Mouse (Mus musculus) c-Kit-positive CD71-negative TER-119-negative erythroid progenitor cells, embryonic 14.5 days (primary cell): ENCODE measurements around the gene Pbld2.
"Not testable (repeated sequence)": the region's sequence is repeated elsewhere in the genome, so short reads cannot be mapped to it uniquely, and the experiment has no call there.

Experiments used
- DNase-seq: peaks from one replicate; pipeline ENCODE4 v3.0.0-alpha.2; 2013; ENCODE audit warnings: low read depth

Pbld2 gene

DNA sequence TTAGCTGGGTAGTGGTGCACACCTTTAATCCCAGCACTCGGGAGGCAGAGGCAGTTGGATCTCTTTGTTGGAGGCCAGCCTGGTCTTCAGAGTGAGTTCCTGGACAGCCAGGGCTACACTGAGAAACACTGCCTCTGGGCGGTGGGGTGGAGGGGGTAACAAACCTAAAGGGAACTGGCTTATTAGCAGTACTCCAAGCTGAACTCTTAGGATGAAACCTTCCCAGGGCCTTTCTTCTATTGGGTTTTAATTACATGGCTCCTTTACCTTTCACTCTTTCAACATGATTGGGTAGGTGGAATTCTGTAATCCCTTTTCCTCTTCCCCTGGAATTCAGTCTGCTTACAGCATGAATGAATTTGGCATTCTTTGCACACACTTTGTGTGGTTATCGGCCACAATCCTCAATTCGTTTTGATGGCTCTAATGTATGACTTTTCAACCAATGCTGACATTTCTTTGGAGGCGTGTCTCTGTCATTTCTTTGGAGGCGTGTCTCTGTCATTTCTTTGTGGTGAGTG is 1.4 kb downstream of the Pbld2 start:
- DNase-seq = no peak

DNA sequence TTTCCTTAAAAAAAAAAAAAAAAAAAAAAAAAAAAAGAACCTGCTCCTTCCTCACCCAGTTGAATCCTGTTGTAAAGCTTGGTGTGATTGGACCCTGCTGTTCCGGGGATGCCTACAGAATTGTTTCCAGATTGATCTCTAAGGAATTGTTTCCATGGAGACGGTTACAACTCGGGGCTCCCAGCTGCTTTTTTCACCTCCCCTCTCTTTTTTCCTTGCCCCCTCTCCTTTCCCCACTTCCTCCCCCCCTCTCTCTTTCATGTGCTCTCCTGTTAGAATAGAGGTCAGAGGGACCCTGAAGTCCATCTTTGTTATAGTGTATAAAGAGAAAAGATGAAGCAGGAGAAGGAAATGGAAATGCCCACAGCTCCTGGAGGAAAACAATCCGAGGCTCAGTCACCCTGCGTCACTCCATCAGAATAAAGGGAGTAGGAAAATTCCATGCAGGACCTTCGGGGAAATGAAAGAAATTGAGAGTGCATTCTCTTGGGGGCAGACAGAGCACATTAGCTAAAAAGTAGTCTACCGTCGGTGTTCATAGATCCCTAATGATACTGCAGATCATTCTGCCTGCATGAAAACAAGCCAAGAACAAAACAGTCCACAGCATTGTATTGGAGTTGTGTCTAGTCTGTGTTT is 2.2 kb downstream of the Pbld2 start:
- DNase-seq = no peak

DNA sequence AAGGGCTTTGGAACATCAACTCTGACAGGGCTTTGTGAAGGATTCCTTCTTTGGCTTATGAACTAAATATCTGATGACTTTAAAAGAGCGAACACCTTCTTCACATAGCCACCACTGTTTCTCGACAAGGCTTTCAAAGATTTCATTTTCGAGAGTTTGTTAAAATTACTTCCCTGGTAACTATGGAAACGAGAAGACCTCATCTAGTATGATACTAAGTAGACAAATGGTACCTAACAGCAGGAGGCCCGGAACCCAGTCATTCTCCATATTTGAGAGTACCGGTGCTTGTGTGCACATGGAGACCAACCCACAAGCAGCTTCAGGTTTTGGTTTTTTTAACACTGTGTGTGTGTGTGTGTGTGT is 2.7 kb downstream of the Pbld2 start:
- no peak for DNase-seq

DNA sequence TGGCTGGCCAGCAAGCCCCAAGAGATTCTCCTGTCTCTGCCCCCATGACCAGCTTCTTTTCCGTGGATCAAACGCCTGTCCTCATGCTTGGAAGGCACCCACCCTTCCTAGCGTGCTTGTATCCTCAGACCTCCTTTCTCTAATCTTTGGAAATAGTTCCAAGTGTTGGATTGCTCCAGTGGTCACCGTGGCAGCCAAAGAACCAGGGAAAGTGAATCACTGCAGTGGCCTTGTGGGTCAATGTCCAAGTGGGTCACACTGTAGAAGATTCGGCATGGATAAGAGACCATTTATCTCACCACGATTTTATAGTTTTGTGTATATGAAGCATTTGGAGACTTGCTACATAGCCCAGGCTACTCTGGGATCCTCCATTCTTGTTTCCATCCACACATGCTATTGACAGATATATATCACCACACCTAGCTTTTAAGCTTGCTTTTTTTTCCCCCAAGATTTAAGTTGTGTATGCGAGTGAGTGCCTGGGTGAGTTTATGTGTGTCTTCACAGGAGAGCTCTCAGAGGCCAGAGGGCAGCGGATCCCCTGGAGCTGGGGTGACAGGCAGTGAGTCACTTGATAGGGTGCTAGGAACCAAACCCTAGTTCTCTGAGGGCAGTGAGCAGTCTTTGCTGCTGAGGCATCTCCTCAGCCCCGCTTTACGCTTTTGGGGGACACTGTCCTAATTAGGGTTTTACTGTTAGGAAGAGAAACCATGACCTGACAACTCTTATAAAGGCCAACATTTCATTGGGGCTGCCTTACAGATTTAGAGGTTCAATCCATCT is 3.5 kb downstream of the Pbld2 start:
- no peak for DNase-seq

DNA sequence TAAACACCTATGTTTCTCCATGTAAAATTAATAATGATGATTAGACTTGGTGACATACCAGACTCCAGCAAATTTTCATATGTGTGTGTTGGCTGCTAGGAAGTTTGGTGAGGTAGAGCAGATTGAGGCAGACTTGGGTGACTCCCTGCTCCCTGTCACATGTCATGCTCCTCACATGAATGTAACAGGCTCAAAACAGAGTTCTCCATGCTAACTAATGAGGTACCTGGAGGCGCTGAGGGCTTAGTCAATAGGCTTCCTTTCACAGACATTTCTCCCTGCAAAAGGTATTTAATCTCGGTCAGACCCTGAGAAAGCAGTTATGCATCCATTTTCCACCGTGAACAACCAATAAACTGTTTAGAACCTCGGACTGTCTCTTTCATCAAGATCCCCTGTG is 4.3 kb downstream of the Pbld2 start:
- DNase-seq = no peak

DNA sequence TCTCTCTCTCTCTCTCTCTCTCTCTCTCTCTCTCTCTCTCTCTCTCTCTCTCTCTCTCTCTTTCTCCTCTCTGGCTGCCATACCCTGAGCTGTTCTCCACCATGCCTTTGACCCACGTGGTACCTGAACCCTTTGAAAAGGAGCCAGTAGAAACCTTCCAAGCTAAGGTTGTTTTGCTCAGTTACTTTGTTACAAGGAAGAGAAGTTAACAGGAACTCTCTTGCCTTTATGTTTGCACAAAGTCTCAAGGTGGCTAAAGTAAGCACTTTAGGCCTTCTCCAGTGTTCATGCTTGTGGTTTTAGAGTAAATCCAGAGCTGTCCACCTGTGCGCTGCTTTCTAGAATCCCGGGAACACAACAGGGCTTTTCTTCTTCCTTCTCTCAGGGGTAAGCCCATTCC is 8.2 kb downstream of the Pbld2 start:
- DNase-seq = no peak

DNA sequence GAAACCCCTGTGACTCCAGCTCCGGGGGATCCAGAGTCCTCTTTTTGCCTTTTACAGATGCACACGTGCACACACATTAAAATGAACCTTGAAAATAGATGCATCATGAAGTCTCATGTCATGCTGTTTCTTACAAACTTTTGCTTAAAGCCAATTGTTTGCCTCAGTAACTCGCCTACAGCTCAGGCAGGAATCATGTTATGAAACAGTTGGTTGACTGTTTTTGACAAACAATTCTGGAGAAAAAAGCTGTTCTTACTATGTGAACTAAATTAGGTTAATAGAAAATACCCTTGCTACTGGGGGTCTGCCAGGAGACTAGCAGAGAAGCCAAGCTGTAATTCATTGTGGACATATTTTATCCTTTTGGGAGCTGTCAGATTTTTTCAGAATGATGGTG is 8.8 kb downstream of the Pbld2 start:
- DNase-seq = no peak

DNA sequence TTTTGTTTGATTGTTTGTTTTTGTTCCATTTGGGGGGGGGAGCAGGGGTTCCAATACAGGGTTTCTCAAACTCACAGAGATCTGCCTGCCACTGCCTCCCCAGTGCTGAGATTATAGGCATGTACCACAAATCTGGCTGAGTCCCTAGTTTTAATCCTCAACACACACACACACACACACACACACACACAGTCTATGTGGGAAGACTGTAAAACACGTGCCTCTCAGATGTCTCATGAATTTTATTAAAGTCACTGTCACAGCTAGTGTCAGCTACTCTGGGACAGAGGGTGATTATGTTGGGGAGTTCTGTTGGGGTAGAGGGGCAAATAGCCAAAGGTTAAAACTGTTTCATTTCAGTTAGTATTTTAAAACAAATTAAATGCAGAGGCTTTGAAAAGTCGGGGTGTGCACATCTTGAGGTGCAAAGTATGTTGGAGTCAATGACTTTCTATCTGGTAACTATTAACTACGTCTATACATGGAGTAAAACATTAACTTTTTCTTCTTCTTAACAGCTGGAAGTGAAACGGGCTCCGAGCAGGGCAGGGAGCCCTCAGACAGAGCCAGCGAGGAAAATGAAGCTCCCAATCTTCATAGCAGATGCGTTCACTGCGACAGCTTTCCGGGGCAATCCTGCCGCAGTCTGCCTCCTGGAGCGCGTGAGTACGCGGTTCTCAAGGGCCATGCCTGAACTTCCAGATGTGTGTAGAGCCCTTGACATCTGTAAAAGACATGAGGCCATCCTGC is 14.6 kb downstream of the Pbld2 start:
- DNase-seq = no peak

DNA sequence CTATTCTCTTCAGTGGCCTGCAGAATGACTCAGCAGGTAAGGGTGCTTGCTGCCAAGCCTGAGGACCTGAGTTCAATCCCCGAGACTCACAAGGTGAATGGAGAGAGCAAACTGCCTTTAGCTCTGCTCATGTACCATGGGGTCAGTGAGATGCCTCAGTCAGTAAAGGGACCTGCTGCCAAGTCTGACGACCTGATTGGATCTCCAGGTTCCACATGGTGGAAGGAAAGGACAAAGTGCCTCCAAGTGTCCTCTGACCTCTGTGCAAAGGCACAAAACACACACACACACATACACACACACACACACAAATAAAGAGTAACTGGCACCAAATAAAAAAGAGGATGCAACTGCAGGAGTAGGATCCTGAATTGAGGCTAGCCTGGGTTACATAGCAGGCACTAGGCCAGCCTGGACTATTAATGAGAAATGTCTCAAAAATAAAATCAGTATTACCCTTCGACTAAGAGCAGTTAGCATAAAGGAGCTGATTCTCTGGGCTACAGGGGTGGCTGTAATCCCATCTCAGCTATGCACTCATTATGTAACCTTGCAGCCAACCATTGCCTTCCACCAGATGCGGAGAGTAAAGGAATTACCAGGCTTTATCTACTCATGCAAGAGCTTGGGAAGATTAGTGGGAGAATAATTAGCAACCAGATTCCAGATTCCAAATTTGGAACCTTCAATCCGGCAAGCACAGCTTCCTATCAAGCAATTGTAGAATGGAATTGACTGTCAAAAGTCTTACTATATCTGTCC is 15.9 kb downstream of the Pbld2 start:
- no peak for DNase-seq

DNA sequence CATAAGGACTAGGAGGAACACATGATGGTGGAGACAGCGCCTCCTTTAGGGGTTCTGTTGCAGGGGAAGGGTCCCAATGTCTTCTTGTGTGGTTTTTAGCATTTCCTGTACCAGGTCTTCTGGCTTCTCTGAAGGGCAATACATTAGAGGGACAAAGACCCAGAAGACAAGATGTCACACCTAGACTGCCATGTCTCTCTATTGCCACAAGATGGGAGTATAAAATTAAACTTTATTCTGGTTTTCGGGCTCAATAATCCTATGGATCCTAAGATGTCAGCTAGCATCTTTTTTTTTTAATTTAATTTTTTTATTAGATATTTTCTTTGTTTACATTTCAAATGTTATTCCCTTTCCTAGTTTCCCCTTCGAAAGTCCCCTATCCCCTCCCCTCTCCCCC is 19.0 kb downstream of the Pbld2 start:
- DNase-seq = no peak

DNA sequence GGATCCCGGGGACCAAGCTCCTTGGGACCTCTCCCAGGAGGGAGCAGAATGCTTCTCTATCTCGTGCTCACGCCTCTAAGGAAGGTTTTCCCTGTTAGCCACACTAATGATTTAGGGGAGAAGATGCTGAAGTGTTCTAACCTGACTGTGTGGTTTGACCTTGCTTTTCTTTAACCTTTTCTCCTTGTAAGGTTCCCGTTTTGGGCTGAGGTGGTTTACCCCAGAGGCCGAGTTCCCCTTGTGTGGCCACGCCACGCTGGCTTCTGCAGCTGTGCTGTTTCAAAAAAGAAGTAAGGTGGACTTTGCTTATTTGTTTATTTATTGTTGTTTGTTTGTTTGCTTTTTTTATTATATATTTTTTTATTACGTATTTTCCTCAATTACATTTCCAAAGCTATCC is 23.6 kb downstream of the Pbld2 start:
- DNase-seq = no peak

DNA sequence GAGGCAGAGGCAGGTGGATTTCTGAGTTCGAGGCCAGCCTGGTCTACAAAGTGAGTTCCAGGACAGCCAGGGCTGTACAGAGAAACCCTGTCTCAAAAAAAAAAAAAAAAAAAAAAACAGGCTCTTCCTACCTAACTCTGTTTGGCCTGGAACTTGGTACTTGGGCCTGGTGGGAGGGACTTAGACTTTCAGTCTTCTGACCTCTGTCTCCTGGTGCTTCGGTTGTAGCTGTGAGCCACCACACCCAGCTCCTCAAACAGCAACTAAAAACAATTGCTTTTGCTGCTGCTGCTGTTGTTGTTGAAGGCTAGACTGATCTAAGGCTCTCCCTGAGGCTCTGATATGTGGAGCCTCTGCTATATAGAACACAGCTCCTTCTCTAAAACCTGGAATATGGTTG is 25.0 kb downstream of the Pbld2 start:
- DNase-seq = no peak

DNA sequence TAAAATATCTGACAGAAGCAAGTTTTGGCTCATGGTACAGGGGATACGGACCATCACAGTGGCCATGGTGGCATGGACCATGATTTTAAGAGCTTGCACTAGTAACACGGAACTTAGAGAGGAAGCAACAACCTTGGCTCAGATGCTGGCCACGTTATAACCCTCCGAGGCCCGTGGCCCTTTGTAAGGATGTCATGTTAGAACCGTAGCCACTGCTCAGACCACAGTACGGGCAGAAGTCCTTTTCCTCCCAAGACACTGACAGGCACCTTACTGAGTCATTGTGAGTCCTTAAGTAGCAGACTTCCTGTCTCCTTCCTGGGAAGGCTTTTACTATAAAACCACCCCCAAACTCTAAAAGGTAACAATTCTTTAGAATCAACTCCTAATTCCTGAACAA is 27.2 kb downstream of the Pbld2 start:
- no peak for DNase-seq

DNA sequence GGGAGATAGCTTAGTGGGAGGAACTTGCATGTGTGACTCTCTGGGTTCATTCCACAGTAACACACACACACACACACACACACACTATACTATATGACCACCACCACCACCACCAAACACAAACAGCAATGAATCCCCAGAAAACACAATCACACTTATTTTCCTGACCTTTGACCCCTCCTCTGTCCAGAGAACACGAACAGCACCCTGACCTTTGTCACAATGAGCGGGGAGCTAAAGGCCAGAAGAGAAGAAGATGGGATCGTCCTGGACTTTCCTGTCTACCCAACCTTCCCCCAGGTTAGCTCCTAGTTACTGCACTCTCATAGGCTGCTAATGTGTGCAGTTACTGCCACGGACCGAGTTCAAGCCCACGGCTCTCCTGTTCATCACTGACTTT is 27.9 kb downstream of the Pbld2 start:
- DNase-seq = no peak

DNA sequence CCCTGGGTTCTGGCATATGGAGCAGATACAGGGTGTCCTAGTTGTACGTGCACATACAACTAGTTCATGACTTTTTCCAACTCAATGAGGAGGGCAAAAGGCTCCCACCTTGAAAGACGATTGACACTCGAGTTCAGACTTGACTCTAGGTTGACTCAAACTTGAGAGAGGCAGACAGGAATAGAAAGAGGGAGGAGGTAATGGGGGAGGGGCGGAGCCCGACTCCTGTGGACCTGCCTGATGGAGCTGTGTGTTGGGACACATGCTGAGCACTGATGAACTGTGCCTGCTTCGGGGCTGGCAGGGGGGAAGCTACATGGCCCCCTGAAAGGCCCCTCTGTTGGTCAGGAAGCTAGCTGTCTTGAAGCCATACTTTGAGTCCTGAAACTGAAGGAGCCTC is 28.9 kb downstream of the Pbld2 start:
- no peak for DNase-seq

DNA sequence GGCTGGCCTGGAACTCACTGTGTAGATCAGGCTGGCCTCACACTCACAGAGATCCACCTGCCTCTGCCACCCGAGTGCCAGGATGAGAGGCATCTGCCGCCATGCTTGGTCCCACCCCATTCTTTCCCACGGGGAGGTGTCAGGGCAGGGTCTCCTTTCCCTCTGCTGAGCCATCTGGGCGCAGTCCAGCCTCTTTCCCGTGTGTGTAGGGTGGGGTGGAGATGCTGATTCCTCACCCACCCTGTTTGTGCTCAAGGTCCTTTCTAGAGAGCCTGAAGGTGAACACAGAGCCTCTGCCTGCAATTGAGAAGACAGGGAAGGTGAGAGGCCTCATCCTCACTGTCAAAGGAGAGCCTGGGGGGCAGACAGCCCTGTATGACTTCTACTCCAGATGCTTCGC is 30.0 kb downstream of the Pbld2 start:
- not testable (repeated sequence) for DNase-seq

DNA sequence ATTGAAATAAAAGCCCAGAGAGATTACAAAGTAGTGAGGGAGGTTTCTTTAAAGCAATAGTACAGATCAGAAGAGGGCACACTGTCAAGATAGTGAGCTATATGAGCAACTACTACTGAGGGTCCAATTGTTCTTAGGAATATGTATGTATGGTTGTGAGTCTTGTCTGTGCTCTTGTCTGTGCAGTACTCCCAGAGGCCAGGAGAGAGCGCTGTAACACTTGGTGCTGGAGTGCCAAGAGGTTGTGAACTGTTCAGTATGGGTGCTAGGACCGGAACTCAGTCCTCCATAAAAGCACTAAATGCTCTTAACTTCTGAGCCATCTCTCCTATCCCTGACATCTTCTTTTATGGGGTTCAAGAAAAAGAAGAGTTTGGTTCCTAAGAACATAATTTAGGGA is 30.5 kb downstream of the Pbld2 start:
- no peak for DNase-seq

DNA sequence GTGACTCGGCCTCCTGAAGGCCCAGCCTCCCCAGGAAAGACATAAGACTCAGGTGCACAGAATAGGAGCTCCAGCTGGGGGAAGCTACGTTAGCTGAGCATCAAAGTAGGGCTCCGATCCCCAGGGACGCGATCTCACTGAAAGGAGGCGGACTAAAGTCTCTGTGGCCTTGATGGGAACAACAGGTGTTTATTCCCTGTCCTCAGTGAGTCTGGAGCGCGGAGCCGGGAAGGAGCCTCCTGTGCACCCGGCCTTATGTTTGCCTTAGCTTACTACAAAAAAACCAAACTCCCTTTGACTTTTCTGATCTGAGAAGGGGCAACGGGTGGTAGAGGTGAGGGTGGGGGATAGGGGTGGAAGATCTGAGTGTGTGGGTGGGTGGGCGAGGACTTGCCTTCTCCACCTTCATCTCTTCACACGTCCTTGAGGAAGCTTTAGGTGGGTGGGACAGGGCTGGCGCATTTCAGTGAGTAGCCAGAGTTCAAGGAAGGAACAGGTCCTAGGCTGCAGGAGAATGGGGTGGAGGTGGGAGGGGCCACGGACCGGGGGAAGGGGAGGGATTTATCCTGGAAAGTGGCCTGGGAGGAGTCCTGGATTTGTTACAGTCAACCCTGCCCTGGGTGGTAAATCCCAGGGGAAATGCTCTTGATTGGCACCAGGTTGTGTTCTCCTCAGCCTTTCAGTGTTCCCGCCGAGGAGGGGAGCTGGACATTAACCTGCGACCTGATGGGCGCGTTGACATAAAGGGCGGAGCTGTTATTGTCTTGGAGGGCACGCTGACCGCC is 33.0 kb downstream of the Pbld2 start:
- no peak for DNase-seq

DNA sequence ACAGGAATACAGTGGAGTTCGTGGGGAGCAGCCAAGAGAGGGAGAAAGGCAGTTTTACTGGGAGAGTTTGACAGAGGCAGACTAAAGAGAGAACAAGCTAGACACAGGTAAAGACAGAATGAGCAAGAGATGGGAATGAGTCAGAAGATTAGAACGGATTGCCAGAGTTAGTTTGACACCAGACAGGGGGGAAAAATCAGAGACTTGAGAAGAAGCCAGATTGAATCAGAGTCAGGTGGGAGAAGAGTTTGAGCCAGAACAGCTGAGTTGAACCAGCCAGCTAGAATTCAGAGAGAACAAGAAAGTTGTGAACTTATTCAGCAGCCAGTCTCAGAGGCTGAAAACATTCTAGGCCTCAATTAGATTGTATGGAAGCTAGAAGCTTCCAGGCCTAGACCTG is 35.7 kb downstream of the Pbld2 start, which contains the start of gene Pbld1:
Gene Pbld1 (plus strand): TSS at position 301 of the 400 bp plus-strand sequence.
- DNase-seq = no peak

DNA sequence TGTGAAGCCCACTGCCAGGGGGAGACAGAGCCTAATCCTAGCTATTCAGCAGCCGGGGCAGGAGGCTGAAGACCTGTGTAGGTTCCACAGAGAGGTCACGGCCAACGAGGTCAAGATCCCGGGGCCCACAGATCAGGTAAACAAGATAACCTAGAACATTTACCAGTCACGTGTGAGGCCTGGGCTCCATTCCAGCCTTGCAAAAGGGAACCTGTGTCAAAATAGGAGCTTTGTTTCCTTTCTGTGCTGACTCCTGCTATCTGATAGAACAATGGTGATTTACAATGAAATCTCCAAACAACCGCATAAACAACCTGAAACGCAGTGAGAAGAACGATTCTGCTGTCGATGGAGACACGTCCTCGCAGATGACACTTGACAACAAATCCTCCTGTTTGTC is 36.3 kb downstream of the Pbld2 start:
- DNase-seq = no peak

DNA sequence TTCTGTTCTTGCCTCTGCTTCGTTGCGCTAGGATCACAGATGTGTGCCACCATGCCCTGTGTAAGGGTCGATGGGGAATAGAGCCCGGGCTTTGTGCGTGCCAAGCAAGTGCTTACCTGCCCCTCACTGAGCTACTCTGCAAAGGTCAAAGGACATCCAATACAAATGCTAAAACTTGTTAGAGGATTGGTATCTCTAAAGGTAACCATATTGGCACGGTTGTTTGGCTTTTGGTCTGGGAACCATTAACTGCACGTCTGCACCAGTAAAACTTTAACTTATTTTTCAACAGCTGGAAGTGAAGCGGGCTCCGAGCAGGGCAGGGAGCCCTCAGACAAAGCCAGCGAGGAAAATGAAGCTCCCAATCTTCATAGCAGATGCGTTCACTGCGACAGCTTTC is 37.2 kb downstream of the Pbld2 start:
- DNase-seq = no peak
